Mouse (Mus musculus) midbrain, embryonic 13.5 days (tissue): ENCODE measurements at regions not wholly inside any gene's neighbourhood (a gene's known extent, or its start where the extent isn't known, plus 50 kb on each side); places are given as distances from the start of the nearest gene placed in this dataset.

Source experiments
- ATAC-seq: fragments of 200-750 bp; cut with Nextera tagmentation; 2 replicates; pipeline ENCODE4 v1.8.0; 2017; ENCODE audit warnings: mild to moderate bottlenecking, moderate TSS enrichment, moderate library complexity
- H3K27ac ChIP-seq: fragments of 300-500 bp; sonication (generic); 2 replicates; pipeline ENCODE4 v1.5.1; 2015; ENCODE audit warnings: inconsistent platforms, mild to moderate bottlenecking, moderate library complexity
- H3K27me3 ChIP-seq: fragments of 300-500 bp; sonication (generic); 2 replicates; pipeline ENCODE4 v1.6.1; 2015; ENCODE audit warnings: mild to moderate bottlenecking, inconsistent platforms
- H3K36me3 ChIP-seq: fragments of 300-500 bp; sonication (generic); 2 replicates; pipeline ENCODE4 v1.6.1; 2015; ENCODE audit warnings: mild to moderate bottlenecking, inconsistent platforms
- H3K4me1 ChIP-seq: fragments of 300-500 bp; sonication (generic); replicated peaks from 2 replicates; pipeline ENCODE4 v1.6.1; 2015; ENCODE audit warnings: inconsistent platforms
- H3K4me2 ChIP-seq: fragments of 300-500 bp; sonication (generic); replicated peaks from 2 replicates; pipeline ENCODE4 v1.6.1; 2015; ENCODE audit warnings: moderate library complexity, mild to moderate bottlenecking, inconsistent platforms
- H3K4me3 ChIP-seq: fragments of 300-500 bp; sonication (generic); replicated peaks from 2 replicates; pipeline ENCODE4 v1.5.1; 2015; ENCODE audit warnings: mild to moderate bottlenecking, inconsistent platforms
- H3K9ac ChIP-seq: fragments of 300-500 bp; sonication (generic); replicated peaks from 2 replicates; pipeline ENCODE4 v1.6.1; 2015; ENCODE audit warnings: mild to moderate bottlenecking, inconsistent platforms
- H3K9me3 ChIP-seq: fragments of 300-500 bp; sonication (generic); 2 replicates; pipeline ENCODE4 v1.6.1; 2016; ENCODE audit warnings: mild to moderate bottlenecking, inconsistent platforms
- WGBS: fragments of 180-500 bp; shearing (Covaris S2); methylation state at CpG from one replicate; pipeline ENCODE4 v1.1.7; 2015; 5-methylcytosine and 5-hydroxymethylcytosine counted together

- Histone ChIP-seq H3K4me3 (no peak overlapping the region), H3K4me2 (peak overlapping the region; percentile 38), H3K27ac (peak overlapping the region; percentile 36; the same call in 1 of the 2 replicates), H3K9ac (no peak overlapping the region), H3K9me3 (no peaks in the 10 kb centered on the region), H3K4me1 (peaks cover 21% of the 10 kb centered on the region), H3K27me3 (peaks cover 7% of the 10 kb centered on the region; the same call in 1 of the 2 replicates), H3K36me3 (no peaks in the 10 kb centered on the region)
- peak; percentile 67 for ATAC-seq
- 80% methylated on average over 15 of the region's 15 CpGs for WGBS
Measured at GRCm38 (mm10) chr13:73009547-73010475, 250.5 kb upstream of the Irx4 start.

- Histone ChIP-seq H3K4me1 (peaks cover 4% of the 10 kb centered on the region; the same call in 1 of the 2 replicates), H3K36me3 (no peaks in the 10 kb centered on the region), H3K9ac (no peak overlapping the region), H3K4me3 (no peak overlapping the region), H3K27me3 (peaks cover 3% of the 10 kb centered on the region; the same call in 1 of the 2 replicates), H3K9me3 (no peaks in the 10 kb centered on the region), H3K27ac (no peak overlapping the region), H3K4me2 (no peak overlapping the region)
- WGBS = 58% methylated on average over 10 of the region's 10 CpGs
- no peak for ATAC-seq
Measured at GRCm38 (mm10) chr13:73019181-73019580, 241.1 kb upstream of the Irx4 start.

- 66% methylated on average over 3 of the region's 3 CpGs for WGBS
- Histone ChIP-seq H3K9ac (no peak overlapping the region), H3K27ac (no peak overlapping the region), H3K27me3 (peaks cover 35% of the 10 kb centered on the region), H3K9me3 (no peaks in the 10 kb centered on the region), H3K4me1 (peaks cover 31% of the 10 kb centered on the region), H3K4me2 (no peak overlapping the region), H3K36me3 (no peaks in the 10 kb centered on the region), H3K4me3 (no peak overlapping the region)
- no peak for ATAC-seq
Measured at GRCm38 (mm10) chr13:73031217-73031616, 229.1 kb upstream of the Irx4 start.

- no peak overlapping the region for H3K4me3 ChIP-seq
- 18% methylated on average over 3 of the region's 3 CpGs for WGBS
- ATAC-seq = no peak
- H3K4me2 ChIP-seq = no peak overlapping the region
- H3K9me3 ChIP-seq = no peaks in the 10 kb centered on the region
- no peak overlapping the region for H3K27ac ChIP-seq
- H3K27me3 ChIP-seq = peaks cover 42% of the 10 kb centered on the region
- H3K9ac ChIP-seq = no peak overlapping the region
- no peaks in the 10 kb centered on the region for H3K36me3 ChIP-seq
- peaks cover 38% of the 10 kb centered on the region for H3K4me1 ChIP-seq
Measured at GRCm38 (mm10) chr13:73033055-73033454, 227.2 kb upstream of the Irx4 start.

DNA sequence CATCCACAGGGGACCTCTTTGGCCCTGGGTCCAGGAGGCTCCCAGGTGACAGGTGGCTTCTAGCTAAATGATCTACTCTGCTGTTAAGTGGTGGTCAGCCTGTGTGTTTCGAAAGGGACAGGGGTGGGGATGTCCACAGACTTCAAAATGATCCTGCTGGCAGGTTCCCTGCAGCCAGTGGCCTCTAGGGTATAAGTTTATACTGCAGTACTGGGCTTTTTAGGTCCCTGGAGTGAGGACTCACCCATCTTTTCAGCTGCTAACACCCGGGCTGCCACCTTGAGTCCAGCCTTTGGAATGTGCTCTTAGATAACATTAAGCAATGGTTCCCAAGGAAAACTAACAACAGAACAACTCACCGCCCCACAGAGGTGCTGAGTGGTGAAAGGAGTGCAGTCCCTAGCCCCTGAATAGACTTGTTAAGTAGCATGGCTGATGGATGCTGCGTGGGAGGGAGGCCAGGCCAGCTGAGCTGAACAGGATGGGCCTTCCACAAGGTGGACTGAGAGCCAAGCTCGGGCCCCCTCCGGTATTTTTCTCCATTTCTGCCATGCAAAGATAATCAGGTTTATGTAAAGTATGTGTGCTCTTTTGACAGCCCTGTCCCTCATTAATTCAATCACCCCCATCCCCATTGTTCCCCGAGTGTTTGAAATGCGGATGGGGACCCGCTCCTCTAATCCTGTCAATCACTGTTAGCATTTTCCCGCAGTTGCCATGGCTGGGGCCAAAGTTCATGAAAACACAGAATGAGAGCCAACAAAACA, 226.0 kb upstream of the Irx4 start:
- H3K27ac ChIP-seq = peak overlapping the region; percentile 78
- peaks cover 38% of the 10 kb centered on the region for H3K4me1 ChIP-seq
- peaks cover 54% of the 10 kb centered on the region for H3K27me3 ChIP-seq
- no peak overlapping the region for H3K9ac ChIP-seq
- no peaks in the 10 kb centered on the region for H3K36me3 ChIP-seq
- WGBS = 2% methylated on average over 10 of the region's 10 CpGs
- H3K4me2 ChIP-seq = peak overlapping the region; percentile 2; the same call in 1 of the 2 replicates
- no peaks in the 10 kb centered on the region for H3K9me3 ChIP-seq
- H3K4me3 ChIP-seq = no peak overlapping the region
- peak; percentile 95 for ATAC-seq

DNA sequence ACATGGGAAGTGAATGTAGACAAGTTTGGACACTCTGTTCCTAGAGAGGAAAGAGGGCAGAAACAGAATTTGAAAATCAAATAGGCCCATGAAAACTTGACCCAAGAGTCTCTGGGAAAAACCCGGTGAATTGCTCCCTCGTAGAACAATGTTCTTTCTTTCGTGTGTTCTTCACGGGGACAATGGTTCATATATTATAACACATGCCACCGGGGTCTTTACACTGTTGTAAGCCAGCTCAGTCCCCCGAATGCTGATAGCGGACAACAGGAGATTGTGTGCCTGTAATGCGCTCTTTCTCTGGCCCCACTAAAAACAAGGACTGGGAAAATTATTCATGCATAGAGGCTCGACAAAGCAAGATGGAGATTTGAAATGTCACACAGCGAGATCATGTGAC, 225.4 kb upstream of the Irx4 start:
- Histone ChIP-seq H3K27me3 (peaks cover 56% of the 10 kb centered on the region), H3K4me2 (0 out of 2 replicates have a peak overlapping the region, but pooled peaks have one; percentile 1), H3K27ac (peak overlapping the region; percentile 71), H3K9ac (no peak overlapping the region), H3K9me3 (no peaks in the 10 kb centered on the region), H3K36me3 (no peaks in the 10 kb centered on the region), H3K4me1 (peaks cover 39% of the 10 kb centered on the region), H3K4me3 (no peak overlapping the region)
- peak; percentile 78 for ATAC-seq
- 7% methylated on average over 10 of the region's 10 CpGs for WGBS

DNA sequence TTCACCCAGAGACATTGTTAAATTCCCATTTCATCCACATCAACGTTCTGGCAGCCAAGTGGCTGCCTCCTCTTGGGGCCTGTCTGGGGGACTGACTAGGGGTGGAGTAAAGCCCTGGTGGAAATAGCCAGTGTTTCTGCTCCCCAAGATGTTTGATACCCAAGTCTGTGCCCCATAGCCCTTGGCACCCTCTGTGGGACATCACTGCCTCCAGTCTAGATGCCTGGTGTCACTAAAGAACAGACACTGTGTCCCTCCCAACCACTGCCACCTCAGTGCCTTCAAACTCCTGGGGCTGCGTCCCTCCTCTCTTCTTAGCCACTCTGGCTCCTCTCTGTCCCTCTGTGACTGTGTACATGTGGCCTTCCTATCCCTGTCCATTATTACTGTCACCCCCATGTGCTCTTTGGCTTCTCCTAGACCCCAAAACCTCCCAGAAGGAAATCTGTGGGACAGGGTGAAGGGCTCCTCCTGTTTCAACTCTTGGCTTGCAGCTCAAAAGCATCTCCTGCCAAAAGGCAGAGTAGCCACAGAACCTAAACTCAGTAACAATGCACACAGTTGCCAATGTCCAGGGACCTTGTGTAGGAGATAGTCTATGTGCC, 224.8 kb upstream of the Irx4 start:
- peaks cover 41% of the 10 kb centered on the region for H3K4me1 ChIP-seq
- 0 out of 2 replicates have a peak overlapping the region, but pooled peaks have one; percentile 14 for H3K4me2 ChIP-seq
- ATAC-seq = peak; percentile 34; the same call in 1 of the 2 replicates
- H3K4me3 ChIP-seq = no peak overlapping the region
- H3K27me3 ChIP-seq = peaks cover 60% of the 10 kb centered on the region
- no peaks in the 10 kb centered on the region for H3K36me3 ChIP-seq
- WGBS = 19% methylated on average over 2 of the region's 2 CpGs
- no peak overlapping the region for H3K9ac ChIP-seq
- peak overlapping the region; percentile 71 for H3K27ac ChIP-seq
- no peaks in the 10 kb centered on the region for H3K9me3 ChIP-seq

DNA sequence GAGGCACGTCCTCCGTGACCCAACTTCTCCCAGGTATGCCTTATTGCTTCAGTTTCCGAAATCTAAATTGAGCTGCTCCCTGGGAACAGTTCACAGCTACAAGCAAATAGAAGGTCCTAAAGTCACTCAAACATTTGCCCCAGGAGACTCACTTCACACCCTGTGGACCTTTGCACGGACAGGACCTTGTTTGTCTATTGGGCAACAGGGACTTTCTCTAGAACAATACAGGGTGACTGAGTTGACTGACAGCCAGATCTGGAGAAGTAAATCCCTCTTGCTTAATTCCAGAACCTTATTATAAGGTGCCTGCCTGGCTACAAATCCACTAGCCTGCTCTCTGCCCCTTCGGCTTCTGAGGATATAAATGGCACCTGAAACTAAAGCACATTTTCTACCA, 220.5 kb upstream of the Irx4 start:
- H3K27me3 ChIP-seq = peaks cover 66% of the 10 kb centered on the region
- no peaks in the 10 kb centered on the region for H3K36me3 ChIP-seq
- H3K4me2 ChIP-seq = no peak overlapping the region
- no peaks in the 10 kb centered on the region for H3K9me3 ChIP-seq
- 81% methylated on average over 5 of the region's 5 CpGs for WGBS
- H3K27ac ChIP-seq = no peak overlapping the region
- H3K9ac ChIP-seq = no peak overlapping the region
- H3K4me1 ChIP-seq = peaks cover 45% of the 10 kb centered on the region
- no peak overlapping the region for H3K4me3 ChIP-seq
- no peak for ATAC-seq

DNA sequence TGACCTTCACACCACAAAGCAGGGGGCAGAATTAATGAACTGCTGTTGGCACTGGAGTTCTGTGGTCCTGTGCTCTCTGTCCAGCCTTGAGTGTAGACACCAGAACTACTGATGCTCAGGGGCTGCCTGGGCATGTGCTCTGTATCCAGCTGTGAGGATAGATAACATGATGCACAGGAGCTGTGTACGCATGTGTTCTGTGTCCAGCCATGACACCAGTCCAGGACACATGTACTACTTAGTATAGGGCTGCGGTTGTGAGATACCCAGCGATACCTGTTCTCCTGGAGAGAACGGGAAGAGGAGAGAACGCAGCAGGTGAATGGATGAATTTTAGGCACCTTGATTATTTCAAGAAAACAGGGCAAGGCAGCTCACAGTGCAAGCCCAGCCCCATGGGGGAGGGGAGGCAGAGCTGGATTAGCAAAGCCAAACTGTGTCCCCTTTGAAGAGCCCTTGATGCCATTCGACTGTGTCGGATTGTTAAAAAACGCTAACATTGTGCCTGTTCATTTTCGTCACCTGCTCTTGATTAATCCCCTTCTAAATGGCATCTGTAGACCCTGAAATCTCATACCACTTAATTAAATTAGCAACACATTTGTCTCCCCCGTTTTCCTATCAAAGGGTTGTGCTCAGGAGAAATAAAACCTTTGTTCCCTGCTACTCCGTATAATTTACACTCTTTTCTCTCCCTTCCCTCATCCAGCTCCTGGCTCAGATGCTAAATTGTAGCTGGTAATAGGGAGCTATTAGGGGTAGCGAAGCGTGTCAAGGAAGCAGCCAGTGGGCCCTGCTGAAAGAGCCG, 218.8 kb upstream of the Irx4 start:
- 20% methylated on average over 14 of the region's 14 CpGs for WGBS
- no peak overlapping the region for H3K9ac ChIP-seq
- H3K27me3 ChIP-seq = peaks cover 67% of the 10 kb centered on the region
- peak overlapping the region; percentile 13 for H3K4me2 ChIP-seq
- no peaks in the 10 kb centered on the region for H3K36me3 ChIP-seq
- peaks cover 28% of the 10 kb centered on the region for H3K4me1 ChIP-seq
- no peak overlapping the region for H3K4me3 ChIP-seq
- peak; percentile 88 for ATAC-seq
- peak overlapping the region; percentile 44; the same call in 1 of the 2 replicates for H3K27ac ChIP-seq
- H3K9me3 ChIP-seq = no peaks in the 10 kb centered on the region

DNA sequence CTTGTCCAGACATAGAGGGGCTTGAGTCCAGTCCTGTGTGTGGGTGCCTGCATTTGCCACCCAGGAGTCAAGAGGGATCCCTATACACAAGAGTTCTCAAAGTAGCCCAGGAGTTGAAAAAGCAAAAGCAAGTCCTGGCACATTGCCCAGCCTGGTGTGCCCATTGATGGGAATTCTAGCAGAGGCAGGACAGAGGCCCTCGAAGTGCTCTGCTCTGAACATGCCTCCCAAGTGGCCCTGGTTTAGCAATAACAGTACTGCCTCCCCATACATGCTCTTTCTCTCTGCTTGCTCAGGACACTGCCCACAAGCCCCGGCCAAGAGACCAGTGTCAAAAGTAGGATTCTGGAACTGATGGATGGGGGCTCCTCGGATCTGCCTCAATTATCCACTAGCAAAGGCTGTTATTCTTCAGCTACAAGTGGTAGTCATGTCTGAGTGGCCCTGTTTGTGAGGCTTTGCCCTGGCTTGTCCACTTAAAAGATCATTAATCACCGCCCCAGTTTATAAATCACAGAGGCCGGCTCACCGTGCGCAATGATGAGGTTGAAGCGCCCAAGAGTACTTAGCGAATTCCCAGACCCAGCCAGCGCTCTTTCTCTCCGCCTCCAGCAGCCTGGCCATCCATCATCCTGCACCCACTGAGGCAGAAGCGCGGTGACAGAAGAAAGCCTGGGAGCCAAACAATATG, 190.3 kb upstream of the Irx4 start:
- WGBS = 49% methylated on average over 13 of the region's 13 CpGs
- no peak for ATAC-seq
- H3K36me3 ChIP-seq = no peaks in the 10 kb centered on the region
- H3K9me3 ChIP-seq = no peaks in the 10 kb centered on the region
- no peak overlapping the region for H3K27ac ChIP-seq
- H3K4me1 ChIP-seq = peaks cover 22% of the 10 kb centered on the region
- peak overlapping the region; percentile 11; the same call in 1 of the 2 replicates for H3K4me2 ChIP-seq
- no peak overlapping the region for H3K9ac ChIP-seq
- H3K27me3 ChIP-seq = peaks cover 35% of the 10 kb centered on the region
- H3K4me3 ChIP-seq = no peak overlapping the region

- Histone ChIP-seq H3K27me3 (peaks cover 35% of the 10 kb centered on the region), H3K9ac (no peak overlapping the region), H3K36me3 (no peaks in the 10 kb centered on the region), H3K4me1 (peaks cover 22% of the 10 kb centered on the region), H3K4me3 (no peak overlapping the region), H3K27ac (no peak overlapping the region), H3K9me3 (no peaks in the 10 kb centered on the region), H3K4me2 (peak overlapping the region; percentile 11)
- 28% methylated on average over 7 of the region's 7 CpGs for WGBS
- ATAC-seq = no peak
Measured at GRCm38 (mm10) chr13:73070531-73070908, 189.8 kb upstream of the Irx4 start.
